Mouse (Mus musculus) kidney, postnatal 0 days (tissue): ENCODE results near the gene Gm45717. TPM values are rescaled to one million over a fixed set of nuclear protein-coding genes. Genes with fewer than 3 reads are reported as not detected.
A peak's percentile ranks its signal among the peaks of the same experiment; 100 is the strongest.

Experiments
- ATAC-seq: fragments of 200-750 bp; cut with Nextera tagmentation; replicated peaks from 2 replicates; pipeline ENCODE4 v1.8.0; 2017; ENCODE audit warnings: low read depth, moderate number of reproducible peaks, moderate TSS enrichment, moderate library complexity; ENCODE audit not compliant: low FRiP score
- DNase-seq: peaks from one replicate; pipeline ENCODE4 v3.0.0-alpha.2; 2016; ENCODE audit warnings: low spot score
- H3K27ac ChIP-seq: fragments of 300-500 bp; sonication (generic); 2 replicates; pipeline ENCODE4 v1.5.1; 2014; ENCODE audit warnings: mild to moderate bottlenecking
- H3K27me3 ChIP-seq: fragments of 300-500 bp; sonication (generic); 2 replicates; pipeline ENCODE4 v1.6.1; 2014; ENCODE audit warnings: low read length, mixed read lengths; ENCODE audit not compliant: insufficient read depth
- H3K36me3 ChIP-seq: fragments of 300-500 bp; sonication (generic); 2 replicates; pipeline ENCODE4 v1.6.1; 2014; ENCODE audit warnings: low read length, mixed read lengths; ENCODE audit not compliant: insufficient read depth
- H3K4me1 ChIP-seq: fragments of 300-500 bp; sonication (generic); replicated peaks from 2 replicates; pipeline ENCODE4 v1.6.1; 2014; ENCODE audit warnings: antibody characterized with exemption, low read length, mixed read lengths; ENCODE audit not compliant: insufficient read depth
- H3K4me2 ChIP-seq: fragments of 300-500 bp; sonication (generic); 2 replicates; pipeline ENCODE4 v1.6.1; 2014; ENCODE audit warnings: mild to moderate bottlenecking, low read length, moderate library complexity, mixed read lengths
- H3K4me3 ChIP-seq: fragments of 300-500 bp; sonication (generic); replicated peaks from 2 replicates; pipeline ENCODE4 v1.5.1; 2014; ENCODE audit warnings: low read depth, low read length
- H3K9ac ChIP-seq: fragments of 300-500 bp; sonication (generic); 2 replicates; pipeline ENCODE4 v1.6.1; 2014; ENCODE audit warnings: low read depth, low read length
- H3K9me3 ChIP-seq: fragments of 300-500 bp; sonication (generic); replicated peaks from 2 replicates; pipeline ENCODE4 v1.6.1; 2016; ENCODE audit warnings: low read length, inconsistent platforms, mixed read lengths
- CTCF ChIP-seq: IDR thresholded peaks from 2 replicates; pipeline ENCODE4 v1.5.1; 2016; ENCODE audit warnings: antibody characterized with exemption, low read depth, mild to moderate bottlenecking, moderate library complexity
- WGBS: fragments of 180-500 bp; shearing (Covaris S2); extraction: QIAGEN DNeasy Blood & Tissue Kit; methylation state at CpG from one replicate; pipeline ENCODE4 v1.1.7; 2014; 5-methylcytosine and 5-hydroxymethylcytosine counted together
- polyA plus RNA-seq: library from polyadenylated mRNA; unstranded; fragments of >200 nt; fragmentation: Nextera tagmentation; extraction: Ambion mirVana; gene quantifications from 2 replicates; pipeline ENCODE4 v1.2.1, GENCODE M21; 2015

The Gm45717 gene
- polyA plus RNA-seq, 1 experiment from 2014 or later, result 0.45 TPM

DNA sequence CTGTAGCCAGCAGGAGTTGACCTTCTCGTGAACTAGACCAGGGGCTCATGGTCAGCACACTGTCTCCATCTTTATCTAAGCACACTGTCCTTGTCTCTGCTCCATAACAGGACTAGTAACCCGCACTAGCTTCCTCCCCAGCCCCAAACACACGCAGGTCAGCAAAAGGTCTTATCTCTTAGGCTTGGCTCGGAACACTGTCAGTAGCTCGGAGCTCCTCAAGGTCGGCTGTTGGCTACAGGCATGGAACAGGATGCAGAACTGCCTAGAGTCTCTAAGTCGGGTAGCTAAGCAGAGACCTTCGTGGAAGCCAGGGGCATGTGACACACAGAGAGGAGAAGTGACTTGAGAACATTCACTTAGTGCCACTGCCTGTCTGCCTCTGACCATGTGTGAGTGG lies 7.6 kb downstream of the Gm45717 start:
- no peak for DNase-seq
- no peak overlapping the region for H3K4me2 ChIP-seq
- H3K27me3 ChIP-seq, result no peaks in the 10 kb centered on the region
- H3K36me3 ChIP-seq, result 0 out of 2 replicates have a peak, but pooled peaks cover 21% of the 10 kb centered on the region
- no peak overlapping the region for H3K9ac ChIP-seq
- no peak for TF ChIP-seq CTCF
- H3K4me1 ChIP-seq, result peaks cover 16% of the 10 kb centered on the region
- no peak overlapping the region for H3K27ac ChIP-seq
- ATAC-seq, result no peak
- WGBS, result 86% methylated on average over 8 of the region's 8 CpGs
- no peaks in the 10 kb centered on the region for H3K9me3 ChIP-seq
- no peak overlapping the region for H3K4me3 ChIP-seq

DNA sequence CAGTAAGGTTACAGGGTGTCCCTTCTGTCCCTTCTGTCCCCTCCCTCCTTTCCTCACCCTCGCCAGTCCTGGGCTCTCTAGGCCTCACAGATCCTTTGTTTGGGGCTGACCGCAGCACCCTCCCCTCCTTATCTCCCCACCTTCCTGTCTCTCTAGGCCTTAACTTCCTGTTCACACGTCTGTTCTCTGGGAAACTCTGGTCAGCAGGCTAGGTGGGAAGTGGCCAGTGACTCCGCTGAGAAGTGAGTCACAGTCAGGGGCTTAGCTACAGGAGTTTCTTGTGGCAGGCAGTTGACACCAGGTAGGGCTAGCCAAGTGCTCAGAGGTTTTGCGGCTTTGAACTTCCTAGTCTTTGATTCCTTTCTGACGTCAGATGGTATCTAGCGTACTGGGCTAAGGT lies 8.8 kb downstream of the Gm45717 start:
- Histone ChIP-seq H3K4me1 (peaks cover 16% of the 10 kb centered on the region), H3K4me3 (no peak overlapping the region), H3K27me3 (no peaks in the 10 kb centered on the region), H3K36me3 (0 out of 2 replicates have a peak, but pooled peaks cover 21% of the 10 kb centered on the region), H3K9ac (no peak overlapping the region), H3K4me2 (no peak overlapping the region), H3K27ac (peak overlapping the region; percentile 47; the same call in 1 of the 2 replicates), H3K9me3 (no peaks in the 10 kb centered on the region)
- TF ChIP-seq CTCF, result no peak
- WGBS, result 60% methylated on average over 7 of the region's 7 CpGs
- ATAC-seq (no peak), DNase-seq (no peak)

DNA sequence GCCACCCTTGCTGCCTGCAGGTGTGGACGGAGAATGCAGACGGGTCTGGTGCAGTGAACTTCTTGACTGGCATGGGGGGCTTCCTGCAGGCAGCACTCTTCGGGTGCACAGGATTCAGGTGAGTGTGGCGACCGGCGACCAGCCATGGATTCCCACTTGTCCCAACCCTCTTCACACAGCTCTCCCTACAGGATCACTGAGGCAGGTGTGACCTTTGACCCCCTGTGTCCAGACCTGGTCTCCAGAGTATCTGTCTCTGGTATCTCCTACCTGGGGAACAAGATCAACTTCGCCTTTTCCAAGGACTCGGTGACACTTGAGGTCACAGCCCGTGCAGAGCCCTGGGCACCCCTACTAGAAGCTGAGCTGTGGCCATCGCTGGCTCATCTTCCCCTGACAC lies 9.4 kb downstream of the Gm45717 start:
- H3K27ac ChIP-seq, result peak overlapping the region; percentile 47; the same call in 1 of the 2 replicates
- no peak overlapping the region for H3K4me3 ChIP-seq
- H3K9me3 ChIP-seq, result no peaks in the 10 kb centered on the region
- no peak overlapping the region for H3K9ac ChIP-seq
- 0 out of 2 replicates have a peak, but pooled peaks cover 21% of the 10 kb centered on the region for H3K36me3 ChIP-seq
- DNase-seq (no peak), ATAC-seq (no peak)
- H3K27me3 ChIP-seq, result no peaks in the 10 kb centered on the region
- H3K4me2 ChIP-seq, result no peak overlapping the region
- TF ChIP-seq CTCF, result no peak
- H3K4me1 ChIP-seq, result peaks cover 12% of the 10 kb centered on the region
- WGBS, result 92% methylated on average over 10 of the region's 10 CpGs

DNA sequence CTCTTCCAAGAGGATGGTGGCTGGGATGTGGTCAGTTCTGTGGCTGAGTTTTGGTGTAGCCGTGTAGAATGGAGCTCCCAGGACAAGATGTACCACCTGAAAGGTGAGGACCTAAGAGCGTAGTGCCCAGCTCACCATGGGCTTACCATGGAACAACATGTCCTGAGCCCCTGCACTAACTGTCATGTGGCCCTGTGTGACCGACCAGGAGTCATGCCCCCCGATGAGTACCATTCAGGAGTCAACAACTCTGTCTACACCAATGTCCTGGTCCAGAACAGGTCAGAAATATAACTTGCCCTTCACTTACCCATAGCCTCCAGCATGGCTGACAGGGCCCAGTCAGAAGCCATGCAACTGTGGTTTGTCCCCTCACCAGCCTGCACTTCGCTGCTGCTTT lies 10.5 kb downstream of the Gm45717 start:
- 97% methylated on average over 5 of the region's 5 CpGs for WGBS
- DNase-seq (no peak), ATAC-seq (no peak)
- no peak overlapping the region for H3K9ac ChIP-seq
- no peak for TF ChIP-seq CTCF
- 0 out of 2 replicates have a peak, but pooled peaks cover 21% of the 10 kb centered on the region for H3K36me3 ChIP-seq
- no peaks in the 10 kb centered on the region for H3K9me3 ChIP-seq
- no peak overlapping the region for H3K4me3 ChIP-seq
- H3K27me3 ChIP-seq, result no peaks in the 10 kb centered on the region
- peaks cover 1% of the 10 kb centered on the region; the same call in 1 of the 2 replicates for H3K4me1 ChIP-seq
- no peak overlapping the region for H3K4me2 ChIP-seq
- no peak overlapping the region for H3K27ac ChIP-seq

DNA sequence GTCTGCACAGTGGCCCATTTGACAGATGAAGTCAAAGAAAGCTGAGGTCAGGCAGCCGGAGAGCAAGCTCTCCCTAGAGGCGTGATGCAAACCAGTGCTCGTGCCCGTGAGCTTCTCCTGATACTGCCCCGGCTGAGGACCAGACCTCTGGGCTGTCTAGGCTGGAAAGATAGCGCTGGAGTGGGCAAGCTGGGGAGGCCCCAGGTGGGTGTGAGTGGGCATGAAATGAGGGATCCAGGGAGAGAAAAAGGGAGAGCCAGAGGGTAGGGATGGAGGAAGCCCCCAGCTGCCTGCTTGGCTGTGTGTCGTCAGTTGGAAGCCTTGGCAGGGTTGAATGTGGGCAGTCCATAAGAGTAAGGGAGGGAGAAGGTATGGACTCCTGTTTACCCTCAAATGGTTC lies 11.5 kb downstream of the Gm45717 start:
- ATAC-seq, result no peak
- no peak overlapping the region for H3K27ac ChIP-seq
- H3K4me2 ChIP-seq, result no peak overlapping the region
- no peak overlapping the region for H3K4me3 ChIP-seq
- H3K9me3 ChIP-seq, result no peaks in the 10 kb centered on the region
- DNase-seq, result no peak
- 0 out of 2 replicates have a peak, but pooled peaks cover 3% of the 10 kb centered on the region for H3K4me1 ChIP-seq
- H3K27me3 ChIP-seq, result no peaks in the 10 kb centered on the region
- 83% methylated on average over 7 of the region's 7 CpGs for whole genome bisulfite sequencing
- no peak for TF ChIP-seq CTCF
- H3K9ac ChIP-seq, result no peak overlapping the region
- 0 out of 2 replicates have a peak, but pooled peaks cover 21% of the 10 kb centered on the region for H3K36me3 ChIP-seq

DNA sequence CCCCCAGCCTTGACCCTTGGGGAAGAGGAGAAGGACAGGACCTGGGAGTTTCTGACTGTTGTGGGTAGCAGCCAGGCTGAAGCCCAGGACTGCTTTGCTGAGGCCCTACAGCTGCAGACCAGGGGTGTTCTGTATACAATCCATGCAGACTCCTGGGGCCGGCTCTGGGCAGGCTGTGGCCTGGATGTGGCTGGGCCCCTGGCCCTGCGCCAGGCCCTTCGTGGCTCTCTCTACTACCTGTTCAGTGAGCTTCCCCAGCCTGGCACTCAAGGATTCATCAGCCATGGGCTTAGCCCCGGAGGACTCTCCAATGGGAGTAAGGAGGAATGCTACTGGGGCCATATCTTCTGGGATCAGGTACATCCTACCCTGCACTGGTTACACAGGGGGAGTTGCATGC lies 12.4 kb downstream of the Gm45717 start:
- TF ChIP-seq CTCF, result no peak
- ATAC-seq (no peak), DNase-seq (no peak)
- Histone ChIP-seq H3K36me3 (0 out of 2 replicates have a peak, but pooled peaks cover 16% of the 10 kb centered on the region), H3K4me2 (no peak overlapping the region), H3K9ac (no peak overlapping the region), H3K4me1 (0 out of 2 replicates have a peak, but pooled peaks cover 3% of the 10 kb centered on the region), H3K9me3 (no peaks in the 10 kb centered on the region), H3K27ac (no peak overlapping the region), H3K4me3 (no peak overlapping the region), H3K27me3 (no peaks in the 10 kb centered on the region)
- 81% methylated on average over 4 of the region's 4 CpGs for WGBS

DNA sequence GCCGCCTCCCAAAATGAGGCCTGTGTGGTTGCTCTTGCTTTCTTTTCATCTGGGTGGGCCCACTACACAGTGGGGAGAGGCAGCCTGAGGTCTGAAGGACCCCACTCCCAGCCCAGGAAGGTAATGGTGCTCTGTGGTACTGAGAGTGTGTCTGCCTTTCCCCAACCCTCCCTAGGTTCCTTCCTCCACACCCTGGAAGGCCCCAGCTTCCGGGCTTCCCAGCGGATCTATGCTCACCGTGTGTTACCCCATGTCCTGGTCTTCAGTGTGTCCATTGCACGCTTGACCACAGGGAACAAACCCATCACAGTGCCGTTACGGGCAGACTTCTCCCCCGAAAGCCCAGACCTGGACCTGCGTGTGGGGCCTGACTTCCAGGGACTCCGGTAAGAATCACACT lies 12.9 kb downstream of the Gm45717 start:
- WGBS, result 84% methylated on average over 10 of the region's 10 CpGs
- 0 out of 2 replicates have a peak overlapping the region, but pooled peaks have one; percentile 88 for H3K27ac ChIP-seq

More for the DNA sequence above, 12.9 kb downstream of the Gm45717 start:
- 0 out of 2 replicates have a peak, but pooled peaks cover 15% of the 10 kb centered on the region for H3K36me3 ChIP-seq
- DNase-seq (no peak), ATAC-seq (no peak)
- H3K27me3 ChIP-seq, result no peaks in the 10 kb centered on the region
- H3K4me3 ChIP-seq, result no peak overlapping the region
- H3K4me2 ChIP-seq, result no peak overlapping the region
- 0 out of 2 replicates have a peak, but pooled peaks cover 3% of the 10 kb centered on the region for H3K4me1 ChIP-seq
- H3K9ac ChIP-seq, result no peak overlapping the region
- H3K9me3 ChIP-seq, result no peaks in the 10 kb centered on the region
- no peak for TF ChIP-seq CTCF
